Mouse (Mus musculus) fibroblast of lung, adult 2 months (primary cell): ENCODE measurements at regions not wholly inside any gene's neighbourhood (a gene's known extent, or its start where the extent isn't known, plus 50 kb on each side); places are given as distances from the start of the nearest gene placed in this dataset.

ENCODE experiments used
- DNase-seq: peaks from one replicate; pipeline ENCODE4 v3.0.0-alpha.2; 2011; ENCODE audit warnings: low read depth

DNA sequence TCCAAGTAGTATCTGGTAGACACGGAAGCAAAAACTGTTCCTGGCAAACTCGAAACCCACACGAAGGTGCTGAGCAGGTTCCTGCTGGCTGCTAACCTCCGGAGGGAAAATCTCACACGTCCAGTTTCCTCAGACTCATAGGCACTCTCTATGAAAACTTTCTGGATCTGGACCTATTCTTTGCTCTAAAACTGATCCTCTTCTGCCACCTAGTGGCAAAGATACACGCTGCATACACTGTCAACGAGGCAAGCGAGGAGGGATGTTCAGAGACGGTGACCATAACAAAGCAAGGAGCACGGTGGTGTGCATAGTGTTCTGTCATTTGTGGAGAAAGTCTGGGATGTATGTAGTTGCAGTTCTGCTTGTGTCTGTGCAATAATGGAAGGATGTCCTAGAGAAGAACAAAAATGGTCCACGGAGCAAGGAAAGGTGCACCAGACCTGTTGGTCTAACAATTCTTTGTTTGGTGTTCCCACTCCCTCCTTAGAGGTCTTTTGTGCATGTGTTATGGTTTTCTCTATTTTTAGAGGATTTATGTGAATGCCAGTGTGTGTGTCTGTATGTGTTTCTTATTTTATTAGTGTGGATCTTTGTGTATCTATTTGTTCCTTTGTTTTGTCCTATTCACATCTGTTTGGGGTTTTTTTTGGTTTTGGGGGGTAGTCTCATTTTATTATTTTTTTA lies 57.0 kb upstream of the Siglech start:
- peak; percentile 10 for DNase-seq
